Mouse (Mus musculus): ENCODE measurements around the gene Olfr462.

The Olfr462 gene

GRCm38 (mm10) chr11:87892168-87892567 lies at the start of gene Olfr462:
Olfr462 (minus strand) TSS chr11:87892268.
- no peak for DNase-seq

GRCm38 (mm10) chr11:87935467-87935866 lies 43.4 kb upstream of the Olfr462 start:
- DNase-seq = no peak

- no peak for DNase-seq
These were observed 41.7 kb upstream of the Olfr462 start for GRCm38 (mm10) chr11:87933731-87934130.

- no peak for DNase-seq
These were observed 38.3 kb upstream of the Olfr462 start for GRCm38 (mm10) chr11:87930348-87930747.

GRCm38 (mm10) chr11:87920966-87921365 lies 28.9 kb upstream of the Olfr462 start, which contains the start of gene Olfr464:
Olfr464 (minus strand) TSS chr11:87920967.
- DNase-seq = peak in 1 of 2 experiments; percentile 38

- no peak for DNase-seq
These were observed 28.2 kb upstream of the Olfr462 start for GRCm38 (mm10) chr11:87920301-87920700.

GRCm38 (mm10) chr11:87916005-87916404 lies 23.9 kb upstream of the Olfr462 start:
- DNase-seq = no peak

- DNase-seq = no peak
These were observed 12.3 kb upstream of the Olfr462 start for GRCm38 (mm10) chr11:87904331-87904730.

GRCm38 (mm10) chr11:87897287-87897686 lies 5.2 kb upstream of the Olfr462 start, which contains the start of gene Olfr463:
Olfr463 (minus strand) TSS chr11:87897387.
- no peak for DNase-seq

- no peak for DNase-seq
These were observed 7.2 kb downstream of the Olfr462 start for GRCm38 (mm10) chr11:87884856-87885255.

GRCm38 (mm10) chr11:87883493-87883892 lies 8.6 kb downstream of the Olfr462 start:
- no peak for DNase-seq

- no peak for DNase-seq
These were observed 10.4 kb downstream of the Olfr462 start for GRCm38 (mm10) chr11:87881714-87882113.

- no peak for DNase-seq
These were observed 12.2 kb downstream of the Olfr462 start for GRCm38 (mm10) chr11:87879826-87880225.

GRCm38 (mm10) chr11:87875436-87875835 lies 16.6 kb downstream of the Olfr462 start, which contains the start of gene Epx:
Epx (minus strand) TSS chr11:87875536.
- DNase-seq = no peak

GRCm38 (mm10) chr11:87871766-87872165 lies 20.3 kb downstream of the Olfr462 start:
- DNase-seq = no peak

- DNase-seq = no peak
These were observed 22.0 kb downstream of the Olfr462 start for GRCm38 (mm10) chr11:87870096-87870495.

GRCm38 (mm10) chr11:87866891-87867290 lies 25.2 kb downstream of the Olfr462 start:
- peak in 1 of 2 experiments; percentile 45 for DNase-seq

GRCm38 (mm10) chr11:87862805-87863204 lies 29.3 kb downstream of the Olfr462 start:
- no peak for DNase-seq

GRCm38 (mm10) chr11:87860426-87860825 lies 31.6 kb downstream of the Olfr462 start:
- DNase-seq = no peak

GRCm38 (mm10) chr11:87859273-87859672 lies 32.8 kb downstream of the Olfr462 start:
- DNase-seq = no peak

GRCm38 (mm10) chr11:87854550-87854949 lies 37.5 kb downstream of the Olfr462 start:
- DNase-seq = no peak

GRCm38 (mm10) chr11:87853597-87853954 lies 38.5 kb downstream of the Olfr462 start:
- no peak for DNase-seq

GRCm38 (mm10) chr11:87852690-87853596 lies 39.1 kb downstream of the Olfr462 start, which contains the start of gene Mks1:
Mks1 (plus strand) TSS chr11:87853215.
- peak; percentile 95 to 96 for DNase-seq

- no peak for DNase-seq
These were observed 44.2 kb downstream of the Olfr462 start for GRCm38 (mm10) chr11:87847884-87848283.
